Mouse (Mus musculus): ENCODE data around the gene Zfp639.

DNA sequence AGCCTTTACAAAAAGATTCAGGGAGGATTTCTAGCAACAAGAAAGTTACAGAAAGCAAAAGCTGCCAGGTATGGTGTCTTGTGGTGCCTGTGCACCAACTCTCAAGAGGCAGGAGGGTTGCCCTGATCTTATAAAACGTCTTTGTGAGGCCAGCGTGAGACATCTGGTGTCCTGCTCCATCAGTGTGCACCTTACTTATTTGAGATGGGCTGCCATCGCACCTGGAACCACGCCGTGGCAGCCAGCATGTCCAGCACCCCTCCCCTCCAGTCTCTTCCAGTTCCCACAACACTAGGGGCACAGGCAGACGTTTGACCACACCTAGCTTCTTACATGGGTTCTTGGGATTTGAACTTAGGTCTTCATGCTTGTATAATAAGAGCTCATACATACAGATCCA is 21.9 kb upstream of the Zfp639 start:
- no peak for TF ChIP-seq POLR2A (IDR thresholded peaks at IDR 0.05; ENCODE audit: borderline replicate concordance, low read depth, low read length)
- no peak for TF ChIP-seq CTCF (IDR thresholded peaks at IDR 0.05; ENCODE audit: low read depth, low read length)
